Mouse (Mus musculus) midbrain, embryonic 12.5 days (tissue): ENCODE measurements at regions not wholly inside any gene's neighbourhood (a gene's known extent, or its start where the extent isn't known, plus 50 kb on each side); places are given as distances from the start of the nearest gene placed in this dataset.
A peak's percentile ranks its signal among the peaks of the same experiment; 100 is the strongest.

Experiments used
- ATAC-seq: fragments of 200-750 bp; cut with Nextera tagmentation; 2 replicates; pipeline ENCODE4 v1.8.0; 2017; ENCODE audit warnings: low read depth, moderate TSS enrichment, moderate library complexity; ENCODE audit not compliant: low FRiP score
- H3K27ac ChIP-seq: fragments of 300-500 bp; sonication (generic); replicated peaks from 2 replicates; pipeline ENCODE4 v1.5.1; 2016; ENCODE audit warnings: mild to moderate bottlenecking
- H3K27me3 ChIP-seq: fragments of 300-500 bp; sonication (generic); 2 replicates; pipeline ENCODE4 v1.6.1; 2016; ENCODE audit warnings: mild to moderate bottlenecking
- H3K36me3 ChIP-seq: fragments of 300-500 bp; sonication (generic); 2 replicates; pipeline ENCODE4 v1.6.1; 2016
- H3K4me1 ChIP-seq: fragments of 300-500 bp; sonication (generic); 2 replicates; pipeline ENCODE4 v1.6.1; 2016
- H3K4me2 ChIP-seq: fragments of 300-500 bp; sonication (generic); replicated peaks from 2 replicates; pipeline ENCODE4 v1.6.1; 2016; ENCODE audit warnings: mild to moderate bottlenecking, moderate library complexity
- H3K4me3 ChIP-seq: fragments of 300-500 bp; sonication (generic); 2 replicates; pipeline ENCODE4 v1.5.1; 2016; ENCODE audit warnings: mild to moderate bottlenecking
- H3K9ac ChIP-seq: fragments of 300-500 bp; sonication (generic); replicated peaks from 2 replicates; pipeline ENCODE4 v1.6.1; 2016; ENCODE audit warnings: mild to moderate bottlenecking, moderate library complexity
- H3K9me3 ChIP-seq: fragments of 300-500 bp; sonication (generic); 2 replicates; pipeline ENCODE4 v1.6.1; 2016; ENCODE audit warnings: mild to moderate bottlenecking
- WGBS: fragments of 180-500 bp; shearing (Covaris S2); methylation state at CpG from one replicate; pipeline ENCODE4 v1.1.7; 2016; 5-methylcytosine and 5-hydroxymethylcytosine counted together

DNA sequence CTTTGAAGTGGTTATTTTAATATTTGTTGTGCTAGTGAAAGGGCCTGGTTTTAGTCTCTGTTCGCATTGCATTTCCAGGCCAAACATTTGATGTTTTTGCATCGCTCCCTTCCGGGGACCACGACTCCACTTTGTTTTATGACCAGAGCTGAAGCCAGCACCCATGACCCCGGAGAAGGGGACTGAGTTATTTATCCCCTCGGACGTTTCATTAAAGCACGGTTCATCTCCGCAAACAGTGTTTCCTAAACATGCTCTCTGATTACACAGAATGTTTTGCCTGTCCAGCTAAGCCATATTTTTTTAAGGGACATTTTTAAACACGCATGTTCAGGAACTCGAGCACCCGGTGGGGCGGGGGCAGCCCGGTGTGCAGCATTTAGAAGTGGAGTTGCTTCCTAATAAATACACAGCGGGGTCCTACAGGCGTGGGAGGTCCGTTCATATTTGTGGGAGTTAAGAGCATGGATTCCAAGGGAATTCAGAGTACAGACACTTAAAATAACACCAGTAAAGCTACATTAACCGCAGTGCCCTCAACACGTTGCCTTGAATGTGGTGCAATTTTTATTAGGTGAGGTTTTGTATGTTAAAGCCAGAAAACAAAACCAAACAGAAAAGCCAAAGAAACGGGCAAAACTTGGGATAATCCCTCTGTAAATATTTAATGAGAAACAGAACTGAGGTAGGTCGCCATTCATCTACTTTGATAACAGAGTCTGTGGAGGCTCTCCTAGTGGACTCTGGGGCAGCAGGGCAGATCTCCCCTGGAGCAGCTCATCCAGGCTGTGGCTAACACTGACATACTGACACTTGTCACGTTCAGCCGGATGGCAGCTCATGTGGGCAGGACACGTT lies 154.8 kb upstream of the Npvf start:
- no peak for ATAC-seq
- Histone ChIP-seq H3K4me3 (no peak overlapping the region), H3K9me3 (no peaks in the 10 kb centered on the region), H3K27ac (peak overlapping the region; percentile 63), H3K9ac (no peak overlapping the region), H3K4me1 (peaks cover 23% of the 10 kb centered on the region), H3K4me2 (no peak overlapping the region), H3K27me3 (0 out of 2 replicates have a peak, but pooled peaks cover 9% of the 10 kb centered on the region), H3K36me3 (no peaks in the 10 kb centered on the region)
- WGBS, result 44% methylated on average over 24 of the region's 24 CpGs

DNA sequence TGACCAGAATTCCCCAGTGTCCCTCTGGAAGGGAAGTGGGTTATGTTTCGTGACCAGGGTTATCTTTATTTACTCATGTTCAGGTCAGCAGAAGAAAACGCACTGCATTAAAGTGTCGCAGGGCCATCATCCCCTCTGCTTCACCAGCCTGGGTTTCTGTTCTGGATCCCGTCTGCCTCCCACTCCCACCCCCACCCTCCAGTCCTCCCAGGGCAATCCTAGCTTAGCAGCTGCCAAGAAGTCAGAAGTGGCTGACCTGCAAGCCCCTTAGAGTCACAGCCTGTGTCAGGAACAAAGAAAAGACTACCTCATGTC lies 155.4 kb upstream of the Npvf start:
- Histone ChIP-seq H3K36me3 (no peaks in the 10 kb centered on the region), H3K9me3 (no peaks in the 10 kb centered on the region), H3K4me3 (no peak overlapping the region), H3K4me2 (no peak overlapping the region), H3K27me3 (0 out of 2 replicates have a peak, but pooled peaks cover 9% of the 10 kb centered on the region), H3K4me1 (peaks cover 23% of the 10 kb centered on the region), H3K9ac (no peak overlapping the region), H3K27ac (peak overlapping the region; percentile 63)
- WGBS, result 20% methylated on average over 4 of the region's 4 CpGs
- no peak for ATAC-seq

DNA sequence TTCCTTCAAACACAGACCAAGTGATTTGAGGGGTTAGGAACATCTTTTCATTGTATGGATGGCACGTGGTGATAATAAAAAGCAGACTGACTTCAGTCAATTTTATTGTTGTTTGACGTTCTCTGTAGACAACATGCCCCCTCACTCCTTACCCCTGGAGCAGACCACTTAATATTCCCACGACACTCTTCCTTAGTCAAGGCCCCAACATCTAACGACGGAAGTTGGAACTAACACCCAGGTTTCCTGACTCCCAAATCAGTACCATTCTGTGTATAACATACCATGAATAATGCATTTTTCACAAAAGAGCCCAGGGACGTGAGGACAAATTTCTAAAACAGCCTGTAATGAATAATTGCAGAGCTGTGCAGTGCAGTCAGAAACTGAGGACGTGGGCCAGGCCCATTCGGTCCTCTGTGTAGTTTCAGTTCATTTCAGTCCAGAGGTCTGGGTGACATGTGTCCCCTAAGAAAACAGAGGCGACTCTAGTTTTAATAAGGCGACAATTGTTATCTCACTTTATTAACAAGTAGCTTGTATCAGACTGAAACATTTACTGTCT lies 160.8 kb upstream of the Npvf start:
- Histone ChIP-seq H3K4me2 (no peak overlapping the region), H3K9me3 (no peaks in the 10 kb centered on the region), H3K36me3 (no peaks in the 10 kb centered on the region), H3K9ac (no peak overlapping the region), H3K27me3 (no peaks in the 10 kb centered on the region), H3K4me1 (peaks cover 16% of the 10 kb centered on the region), H3K27ac (peak overlapping the region; percentile 47; the same call in 1 of the 2 replicates), H3K4me3 (no peak overlapping the region)
- WGBS, result 49% methylated on average over 10 of the region's 10 CpGs
- ATAC-seq, result no peak; the same call in 1 of the 2 replicates

DNA sequence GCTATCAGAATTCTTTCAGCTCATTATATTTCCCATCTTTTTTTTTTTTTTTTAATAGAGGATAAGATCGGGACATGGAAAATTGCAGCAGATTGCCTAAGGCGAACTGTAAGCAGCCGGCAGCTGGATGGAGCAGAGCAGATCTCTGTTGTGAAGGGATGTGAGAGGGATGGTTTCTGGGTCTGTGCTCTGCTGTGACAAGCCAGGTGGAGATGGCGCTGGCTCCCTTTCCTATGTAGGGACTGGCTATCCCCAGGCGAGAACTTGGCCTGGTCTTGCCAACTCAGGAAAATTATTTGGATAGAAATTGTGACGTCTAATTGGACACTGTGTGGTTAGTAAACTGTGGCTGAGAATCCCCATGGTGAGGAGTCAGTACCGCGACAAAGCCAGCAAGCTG lies 161.3 kb upstream of the Npvf start:
- Histone ChIP-seq H3K4me3 (no peak overlapping the region), H3K9ac (no peak overlapping the region), H3K27me3 (no peaks in the 10 kb centered on the region), H3K36me3 (no peaks in the 10 kb centered on the region), H3K4me1 (peaks cover 18% of the 10 kb centered on the region), H3K9me3 (no peaks in the 10 kb centered on the region), H3K4me2 (no peak overlapping the region), H3K27ac (peak overlapping the region; percentile 47)
- WGBS, result 74% methylated on average over 8 of the region's 8 CpGs
- ATAC-seq, result no peak

DNA sequence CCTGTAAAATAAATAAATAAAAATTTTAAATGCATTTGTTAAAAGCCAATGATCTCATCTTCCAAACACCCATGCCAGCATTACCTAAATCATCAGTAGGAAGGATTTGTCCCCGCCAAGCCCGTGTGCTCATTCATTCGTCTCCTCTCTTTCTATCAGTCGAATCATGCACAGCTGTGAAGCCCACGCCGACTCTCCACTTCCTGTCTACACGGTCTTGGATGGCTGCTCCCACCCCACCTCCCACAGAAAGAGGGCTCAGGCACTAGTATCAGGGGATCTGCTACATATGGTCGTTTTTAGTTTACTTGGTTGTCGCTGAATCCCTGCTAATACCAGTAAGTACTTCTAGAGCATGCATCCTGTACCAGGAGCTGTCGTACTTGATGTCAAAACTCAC lies 163.2 kb upstream of the Npvf start:
- Histone ChIP-seq H3K36me3 (no peaks in the 10 kb centered on the region), H3K9me3 (no peaks in the 10 kb centered on the region), H3K4me3 (no peak overlapping the region), H3K4me1 (peaks cover 37% of the 10 kb centered on the region), H3K27me3 (no peaks in the 10 kb centered on the region), H3K9ac (no peak overlapping the region), H3K27ac (0 out of 2 replicates have a peak overlapping the region, but pooled peaks have one; percentile 22), H3K4me2 (no peak overlapping the region)
- ATAC-seq, result no peak
- 85% methylated on average over 10 of the region's 10 CpGs for WGBS

DNA sequence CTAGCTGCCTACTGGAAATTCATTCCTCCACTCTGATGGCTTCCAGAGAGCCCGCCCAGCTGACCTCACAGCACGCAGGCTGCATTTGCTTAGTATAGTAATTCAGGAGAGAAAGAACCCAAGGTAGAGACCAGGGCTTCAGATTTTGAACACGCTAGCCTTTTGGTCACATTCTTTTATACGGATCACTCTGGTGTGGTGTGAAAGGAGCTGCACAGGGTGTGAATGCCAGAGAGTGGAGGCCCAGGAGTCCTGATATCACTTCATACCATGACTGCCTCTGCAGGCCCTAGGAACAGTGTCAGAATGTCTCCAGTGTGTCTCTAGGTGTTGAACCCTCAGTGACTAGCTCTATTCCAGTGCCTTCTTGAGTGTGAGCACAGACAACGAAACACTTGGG lies 164.2 kb upstream of the Npvf start:
- Histone ChIP-seq H3K4me3 (no peak overlapping the region), H3K9ac (no peak overlapping the region), H3K4me2 (no peak overlapping the region), H3K27ac (peak overlapping the region; percentile 46; the same call in 1 of the 2 replicates), H3K9me3 (no peaks in the 10 kb centered on the region), H3K27me3 (no peaks in the 10 kb centered on the region), H3K4me1 (peaks cover 47% of the 10 kb centered on the region), H3K36me3 (no peaks in the 10 kb centered on the region)
- no peak for ATAC-seq
- 93% methylated on average over 5 of the region's 5 CpGs for WGBS

DNA sequence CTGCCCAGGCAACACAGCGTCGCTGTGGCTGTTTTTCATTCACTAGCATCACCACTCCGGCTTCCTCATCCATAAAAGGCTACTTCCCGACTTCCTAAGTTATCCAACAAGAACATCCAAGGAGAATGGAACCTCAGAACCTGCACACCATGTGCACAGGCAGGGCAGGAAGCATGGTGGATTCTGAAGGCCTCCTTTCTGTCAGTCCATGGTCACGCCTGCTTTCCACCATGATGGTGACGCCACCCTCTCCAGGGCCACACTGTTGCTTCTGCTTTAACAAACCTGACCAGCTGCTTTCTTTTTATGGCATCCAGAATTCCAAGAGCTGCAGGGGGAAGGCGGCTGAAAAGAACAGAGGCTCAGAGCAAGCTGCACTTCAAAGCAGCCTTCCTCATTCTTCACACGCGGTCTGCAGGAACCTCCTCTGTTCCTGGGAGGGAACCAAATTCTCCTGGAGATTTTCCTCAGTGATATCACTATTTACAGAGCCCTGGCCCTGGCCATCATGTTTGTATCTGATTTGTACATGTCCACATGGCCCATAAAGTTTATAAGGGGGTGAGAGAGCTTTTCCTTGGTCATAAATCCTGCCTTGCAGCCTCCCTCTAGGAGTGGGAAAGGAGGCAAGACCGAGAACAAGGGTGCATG lies 164.8 kb upstream of the Npvf start:
- Histone ChIP-seq H3K36me3 (no peaks in the 10 kb centered on the region), H3K9ac (no peak overlapping the region), H3K27me3 (no peaks in the 10 kb centered on the region), H3K4me1 (peaks cover 53% of the 10 kb centered on the region), H3K27ac (peak overlapping the region; percentile 46), H3K9me3 (no peaks in the 10 kb centered on the region), H3K4me3 (no peak overlapping the region), H3K4me2 (no peak overlapping the region)
- 56% methylated on average over 10 of the region's 10 CpGs for WGBS
- no peak for ATAC-seq

DNA sequence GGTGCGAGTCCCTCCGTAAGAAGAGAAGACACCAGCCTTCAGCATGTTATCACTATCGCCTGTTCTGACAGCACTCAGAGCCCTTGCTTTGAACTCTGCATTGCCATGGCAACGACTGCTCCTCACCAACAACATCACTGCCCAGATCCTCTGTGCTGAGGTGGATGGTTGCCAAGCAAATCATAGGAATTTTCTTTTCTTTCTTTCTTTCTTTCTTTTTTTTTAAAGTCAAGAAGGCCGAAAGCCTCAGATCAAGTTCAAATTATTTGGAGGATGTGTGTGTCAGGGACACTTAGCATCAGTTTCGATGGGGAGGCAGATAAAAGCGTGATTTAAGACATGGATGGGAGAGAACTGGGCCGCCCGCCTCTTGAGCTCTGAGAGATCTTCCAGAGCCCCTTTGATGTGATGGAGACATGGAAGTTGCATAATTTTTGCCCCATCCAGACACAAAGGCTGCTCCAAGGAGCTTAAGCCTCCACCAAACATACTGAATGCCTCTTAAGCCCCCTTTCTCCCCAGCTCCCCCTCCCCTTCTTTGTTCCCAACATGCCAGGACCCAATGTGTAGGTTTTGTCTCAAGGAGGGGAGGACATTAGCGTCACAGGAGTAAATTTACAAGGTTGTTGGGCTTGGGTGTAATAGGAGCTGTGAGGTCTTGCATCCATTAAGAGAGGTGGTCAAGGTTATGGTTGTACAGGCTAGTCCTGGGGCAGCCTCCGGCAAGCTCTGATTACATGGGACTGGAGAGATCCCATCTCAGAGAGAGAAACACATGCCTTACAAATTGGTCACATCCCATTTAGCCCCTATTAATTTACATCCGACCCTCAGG lies 167.4 kb upstream of the Npvf start:
- peak overlapping the region; percentile 17 for H3K4me2 ChIP-seq
- H3K4me1 ChIP-seq, result peaks cover 55% of the 10 kb centered on the region
- H3K27ac ChIP-seq, result peak overlapping the region; percentile 88
- H3K9ac ChIP-seq, result no peak overlapping the region
- H3K36me3 ChIP-seq, result no peaks in the 10 kb centered on the region
- peak; percentile 68 for ATAC-seq
- no peak overlapping the region for H3K4me3 ChIP-seq
- H3K27me3 ChIP-seq, result no peaks in the 10 kb centered on the region
- 12% methylated on average over 12 of the region's 12 CpGs for WGBS
- no peaks in the 10 kb centered on the region for H3K9me3 ChIP-seq

DNA sequence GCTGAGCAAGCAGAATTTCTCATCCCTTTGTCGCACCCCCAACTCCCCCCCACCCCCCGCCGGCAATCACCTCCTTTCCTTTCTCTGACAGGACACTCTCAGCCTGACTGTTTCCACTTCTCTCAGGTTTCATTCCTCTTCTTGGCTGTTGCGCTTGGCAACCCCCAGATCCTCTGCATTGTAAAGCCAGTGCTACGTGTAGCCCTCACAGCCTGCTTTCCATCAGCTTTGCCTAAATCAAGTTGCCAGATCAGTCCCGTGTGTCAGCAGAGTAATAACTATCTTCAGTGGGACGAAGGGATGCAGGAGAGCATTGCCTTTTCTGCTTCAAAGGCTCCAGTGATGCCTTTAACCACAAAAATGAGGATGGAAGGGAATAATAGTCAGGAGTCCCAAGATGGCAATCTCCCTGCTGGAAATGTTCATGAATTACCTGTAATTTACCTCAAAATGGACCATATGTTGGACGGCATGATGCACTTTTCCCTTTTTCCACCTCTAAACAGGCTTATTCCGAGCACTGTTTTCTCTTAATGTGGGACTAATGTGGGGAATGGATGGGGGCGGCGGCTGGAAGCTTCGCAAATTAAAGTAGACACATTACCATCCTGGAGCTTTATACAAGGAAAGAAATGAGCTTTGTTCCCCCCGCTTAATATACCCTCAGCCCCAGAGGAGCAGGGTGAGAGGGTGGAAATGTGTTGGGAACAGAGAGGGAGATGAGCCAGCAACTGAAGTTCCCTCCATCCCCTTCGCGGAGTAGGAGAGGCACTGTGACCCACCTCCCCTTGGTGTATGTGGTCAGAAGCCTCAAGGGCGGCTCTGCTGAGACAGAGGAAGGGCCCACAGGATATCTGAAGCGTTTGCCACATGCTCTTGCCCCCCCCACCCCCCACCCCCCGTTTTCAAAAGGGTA lies 168.3 kb upstream of the Npvf start:
- Histone ChIP-seq H3K4me3 (no peak overlapping the region), H3K9ac (no peak overlapping the region), H3K36me3 (no peaks in the 10 kb centered on the region), H3K27ac (peak overlapping the region; percentile 88), H3K9me3 (peaks cover 2% of the 10 kb centered on the region; the same call in 1 of the 2 replicates), H3K27me3 (no peaks in the 10 kb centered on the region), H3K4me2 (peak overlapping the region; percentile 6; the same call in 1 of the 2 replicates), H3K4me1 (peaks cover 55% of the 10 kb centered on the region)
- ATAC-seq, result peak; percentile 32
- WGBS, result 27% methylated on average over 18 of the region's 18 CpGs

DNA sequence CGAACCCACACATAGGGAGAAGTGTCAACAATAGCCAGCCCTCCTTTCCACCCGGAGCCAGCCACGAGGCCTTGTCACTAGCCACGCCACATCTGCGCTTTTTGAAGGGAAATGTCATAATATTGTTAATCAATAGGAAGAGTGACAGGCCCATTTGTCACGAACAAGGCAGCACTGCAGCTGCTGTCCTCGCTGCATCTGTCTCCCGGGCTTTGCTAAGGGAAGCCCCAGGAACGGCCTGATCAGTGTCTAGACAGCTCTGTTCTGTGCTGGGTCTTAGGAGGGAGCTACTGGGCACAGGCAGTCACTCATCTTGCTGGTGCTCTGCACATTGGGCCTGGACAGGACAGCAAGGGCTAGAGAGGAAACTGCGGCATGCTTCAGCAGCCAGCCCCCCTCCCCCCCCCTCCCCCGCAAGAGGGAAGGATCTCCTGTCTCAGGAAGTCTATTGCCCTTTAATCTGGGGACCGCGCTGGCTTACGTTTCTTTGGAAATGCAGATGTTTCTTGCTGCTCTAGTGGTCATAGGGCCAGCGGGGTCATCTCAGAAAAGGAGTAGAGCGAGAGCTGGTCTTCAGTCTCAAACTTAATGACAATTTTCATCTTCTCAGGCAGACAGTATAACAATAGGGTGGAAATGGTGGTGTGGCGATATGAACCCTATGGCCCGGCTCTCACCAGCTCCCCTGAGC lies 169.1 kb upstream of the Npvf start:
- ATAC-seq, result peak; percentile 76
- H3K4me3 ChIP-seq, result no peak overlapping the region
- peak overlapping the region; percentile 88 for H3K27ac ChIP-seq
- 0 out of 2 replicates have a peak overlapping the region, but pooled peaks have one; percentile 9 for H3K4me2 ChIP-seq
- peaks cover 55% of the 10 kb centered on the region for H3K4me1 ChIP-seq
- H3K9ac ChIP-seq, result no peak overlapping the region
- H3K9me3 ChIP-seq, result peaks cover 8% of the 10 kb centered on the region; the same call in 1 of the 2 replicates
- WGBS, result 7% methylated on average over 17 of the region's 18 CpGs
- no peaks in the 10 kb centered on the region for H3K27me3 ChIP-seq
- H3K36me3 ChIP-seq, result no peaks in the 10 kb centered on the region
